ENCODE assay signal across 9 mouse cellular contexts in genomic region chr11:97532354-97532753, GRCm38 (mm10). TPM values are rescaled to one million over a fixed set of nuclear protein-coding genes. Genes with fewer than 3 reads are reported as not detected.
DNase-seq lines count a peak whose midpoint lies in the region; ATAC-seq and TF ChIP-seq lines count a peak whose summit lies in the region.
"Had no signal": no experiment of that assay in that cellular context is flagged by ENCODE, and none has a peak within 500 bp of the region (broad histone marks: within the 10 kb centered on the region; RNA-seq: fewer than 3 reads in every experiment).

No protein-coding gene starts in this region.

- no peaks in the 10 kb centered on the region for H3K9me3 ChIP-seq in hindbrain, embryonic 16.5 days (ENCODE audit: control insufficient read depth, low read length)
- no peaks in the 10 kb centered on the region for H3K9me3 ChIP-seq in neural tube, embryonic 12.5 days

- DNase-seq in layer of hippocampus, adult 2 months (ENCODE audit: low spot score in 2 of 2) = no peak
- DNase-seq in layer of hippocampus, adult 8-10 months (ENCODE audit: low spot score in 2 of 2) = no peak
- peak; percentile 82 to 83 for DNase-seq in cerebellum, postnatal 14 days
- DNase-seq in embryo, embryonic 10 days (ENCODE audit: low spot score) = no peak
- no peak for DNase-seq in Muller cell, postnatal 12 days (ENCODE audit: inconsistent ontology term)
- DNase-seq in layer of hippocampus, adult 18-20 months (ENCODE audit: low spot score in 2 of 2) = no peak

- H3K27me3 ChIP-seq in hindbrain, embryonic 16.5 days (replicated peaks; ENCODE audit: control insufficient read depth, insufficient read depth, low read length) = peaks cover 35% of the 10 kb centered on the region
- peaks cover 60% of the 10 kb centered on the region for H3K27me3 ChIP-seq in neural tube, embryonic 12.5 days (replicated peaks)

- 30% methylated on average over 8 of the region's 8 CpGs for WGBS in hindbrain, embryonic 16.5 days
- WGBS in neural tube, embryonic 12.5 days = 26% methylated on average over 8 of the region's 8 CpGs

- no peak overlapping the region for H3K4me3 ChIP-seq in layer of hippocampus, adult 2 months
- H3K4me3 ChIP-seq in hindbrain, embryonic 16.5 days (ENCODE audit: low read length) = no peak overlapping the region
- H3K4me3 ChIP-seq in neural tube, embryonic 12.5 days = no peak overlapping the region; the same call in 1 of the 2 replicates

- H3K36me3 ChIP-seq in hindbrain, embryonic 16.5 days (ENCODE audit: control insufficient read depth, insufficient read depth, low read length) = peaks cover 10% of the 10 kb centered on the region
- H3K36me3 ChIP-seq in neural tube, embryonic 12.5 days = peaks cover 11% of the 10 kb centered on the region; the same call in 1 of the 2 replicates

- no peak for TF ChIP-seq CTCF in layer of hippocampus, adult 2 months (conservative IDR thresholded peaks at IDR 0.05)

- peaks cover 27% of the 10 kb centered on the region for H3K4me1 ChIP-seq in hindbrain, embryonic 16.5 days (ENCODE audit: control insufficient read depth, insufficient read depth, low read depth, low read length)
- H3K4me1 ChIP-seq in neural tube, embryonic 12.5 days = peaks cover 36% of the 10 kb centered on the region

- H3K4me2 ChIP-seq in hindbrain, embryonic 16.5 days (ENCODE audit: low read length) = peak overlapping the region; percentile 72; the same call in 1 of the 2 replicates
- H3K4me2 ChIP-seq in neural tube, embryonic 12.5 days (replicated peaks) = peak overlapping the region; percentile 65

- 0 out of 2 replicates have a peak, but pooled peaks have one; percentile 8 for ATAC-seq in hindbrain, embryonic 16.5 days
- ATAC-seq in neural tube, embryonic 12.5 days (ENCODE audit: low FRiP score, low read depth) = no peak

- H3K9ac ChIP-seq in hindbrain, embryonic 16.5 days (ENCODE audit: low read depth, low read length) = no peak overlapping the region
- H3K9ac ChIP-seq in neural tube, embryonic 12.5 days = no peak overlapping the region

- peak overlapping the region; percentile 69; the same call in 1 of the 2 replicates for H3K27ac ChIP-seq in layer of hippocampus, adult 2 months
- H3K27ac ChIP-seq in hindbrain, embryonic 16.5 days (ENCODE audit: low read depth, low read length) = peak overlapping the region; percentile 72
- H3K27ac ChIP-seq in neural tube, embryonic 12.5 days = no peak overlapping the region

RNA-seq across cellular contexts. Expression of gene 4933428G20Rik, which starts 32.2 kb away (rescaled TPM):
- total RNA-seq in layer of hippocampus, adult 2 months (2021) = under 1 TPM in 1 of 2 experiments, not detected in 1; 0.25 TPM
- total RNA-seq in layer of hippocampus, adult 8-10 months (2022) = under 1 TPM in 1 of 4 experiments, not detected in 3; 0.29 TPM
- polyA plus RNA-seq in hindbrain, embryonic 16.5 days (2015; fragmentation: Nextera tagmentation; extraction: Ambion mirVana) = 0.85 and 0.87 TPM in 2 replicates
- 0.66 and 0.87 TPM in 2 replicates for polyA plus RNA-seq in neural tube, embryonic 12.5 days (2016; fragmentation: Nextera tagmentation; extraction: Ambion mirVana)
- total RNA-seq in layer of hippocampus, adult 18-20 months (2021) = not detected
- total RNA-seq: layer of hippocampus, postnatal 36 days had no signal

RNA-seq across cellular contexts. Expression of gene Srcin1, which starts 43.6 kb away (rescaled TPM):
- 100 to 1,000 TPM; 226 to 232 TPM for total RNA-seq in layer of hippocampus, adult 2 months (2021)
- 100 to 1,000 TPM; 212 to 220 (median 217) TPM for total RNA-seq in layer of hippocampus, adult 8-10 months (2022)
- polyA plus RNA-seq in hindbrain, embryonic 16.5 days (2015; fragmentation: Nextera tagmentation; extraction: Ambion mirVana) = 8.0 and 8.9 TPM in 2 replicates
- polyA plus RNA-seq in neural tube, embryonic 12.5 days (2016; fragmentation: Nextera tagmentation; extraction: Ambion mirVana) = 6.4 and 7.9 TPM in 2 replicates
- total RNA-seq in layer of hippocampus, adult 18-20 months (2021) = 100 to 1,000 TPM; 218 to 221 TPM

Comparison
In these comparisons a context has a peak if more than half of its experiments do, and no peak if none do; other contexts are left out.
1. DNase-seq: peak in cerebellum, postnatal 14 days (2 of 2); none in layer of hippocampus, adult 2 months (0 of 2), layer of hippocampus, adult 8-10 months (0 of 2), embryo, embryonic 10 days (single experiment), Muller cell, postnatal 12 days (single experiment) and layer of hippocampus, adult 18-20 months (0 of 2).